Mouse (Mus musculus): ENCODE measurements at regions not wholly inside any gene's neighbourhood (a gene's known extent, or its start where the extent isn't known, plus 50 kb on each side); places are given as distances from the start of the nearest gene placed in this dataset.

- peak in 1 of 2 experiments; percentile 33 for DNase-seq (ENCODE audit: extremely low spot score in 1 of 2, low spot score in 1 of 2)
These were observed 513.0 kb upstream of the Pdzrn3 start for GRCm38 (mm10) chr6:101890655-101891054.

GRCm38 (mm10) chr6:101882938-101883337 lies 505.2 kb upstream of the Pdzrn3 start:
- DNase-seq (ENCODE audit: extremely low spot score in 1 of 2, low spot score in 1 of 2): no peak

- no peak for DNase-seq (ENCODE audit: extremely low spot score in 1 of 2, low spot score in 1 of 2)
These were observed 497.2 kb upstream of the Pdzrn3 start for GRCm38 (mm10) chr6:101874894-101875293.

GRCm38 (mm10) chr6:101858895-101859294 lies 481.2 kb upstream of the Pdzrn3 start:
- DNase-seq (ENCODE audit: extremely low spot score in 1 of 2, low spot score in 1 of 2): no peak

GRCm38 (mm10) chr6:101840695-101841094 lies 463.0 kb upstream of the Pdzrn3 start:
- DNase-seq (ENCODE audit: extremely low spot score in 1 of 2, low spot score in 1 of 2): peak in 1 of 2 experiments; percentile 4

GRCm38 (mm10) chr6:101837563-101837962 lies 459.9 kb upstream of the Pdzrn3 start:
- DNase-seq (ENCODE audit: extremely low spot score in 1 of 2, low spot score in 1 of 2): no peak

GRCm38 (mm10) chr6:101793986-101794385 lies 416.3 kb upstream of the Pdzrn3 start:
- no peak for DNase-seq (ENCODE audit: extremely low spot score in 1 of 2, low spot score in 1 of 2)

GRCm38 (mm10) chr6:101777864-101778263 lies 400.2 kb upstream of the Pdzrn3 start:
- DNase-seq (ENCODE audit: extremely low spot score in 1 of 2, low spot score in 1 of 2): no peak

- DNase-seq (ENCODE audit: extremely low spot score in 1 of 2, low spot score in 1 of 2): no peak
These were observed 395.5 kb upstream of the Pdzrn3 start for GRCm38 (mm10) chr6:101773151-101773550.

GRCm38 (mm10) chr6:101735107-101735506 lies 357.4 kb upstream of the Pdzrn3 start:
- DNase-seq (ENCODE audit: extremely low spot score in 1 of 2, low spot score in 1 of 2): no peak

GRCm38 (mm10) chr6:101720513-101720912 lies 342.8 kb upstream of the Pdzrn3 start:
- DNase-seq (ENCODE audit: extremely low spot score in 1 of 2, low spot score in 1 of 2): no peak

- DNase-seq (ENCODE audit: extremely low spot score in 1 of 2, low spot score in 1 of 2): no peak
These were observed 312.0 kb upstream of the Pdzrn3 start for GRCm38 (mm10) chr6:101689684-101690083.

- no peak for DNase-seq (ENCODE audit: extremely low spot score in 1 of 2, low spot score in 1 of 2)
These were observed 308.9 kb upstream of the Pdzrn3 start for GRCm38 (mm10) chr6:101686578-101686977.

- peak in 1 of 2 experiments; percentile 4 for DNase-seq (ENCODE audit: extremely low spot score in 1 of 2, low spot score in 1 of 2)
These were observed 308.0 kb upstream of the Pdzrn3 start for GRCm38 (mm10) chr6:101685734-101686133.

GRCm38 (mm10) chr6:101684390-101684789 lies 306.7 kb upstream of the Pdzrn3 start:
- DNase-seq (ENCODE audit: extremely low spot score in 1 of 2, low spot score in 1 of 2): no peak

- no peak for DNase-seq (ENCODE audit: extremely low spot score in 1 of 2, low spot score in 1 of 2)
These were observed 297.1 kb upstream of the Pdzrn3 start for GRCm38 (mm10) chr6:101674846-101675245.

GRCm38 (mm10) chr6:101670770-101671169 lies 293.1 kb upstream of the Pdzrn3 start:
- no peak for DNase-seq (ENCODE audit: extremely low spot score in 1 of 2, low spot score in 1 of 2)

- no peak for DNase-seq (ENCODE audit: extremely low spot score in 1 of 2, low spot score in 1 of 2)
These were observed 291.6 kb upstream of the Pdzrn3 start for GRCm38 (mm10) chr6:101669118-101669845.

GRCm38 (mm10) chr6:101654351-101654750 lies 276.7 kb upstream of the Pdzrn3 start:
- no peak for DNase-seq (ENCODE audit: extremely low spot score in 1 of 2, low spot score in 1 of 2)

- peak; percentile 11 to 90 for DNase-seq (ENCODE audit: extremely low spot score in 1 of 2, low spot score in 1 of 2)
These were observed 272.7 kb upstream of the Pdzrn3 start for GRCm38 (mm10) chr6:101650348-101650747.

GRCm38 (mm10) chr6:101617295-101617694 lies 239.6 kb upstream of the Pdzrn3 start:
- DNase-seq (ENCODE audit: extremely low spot score in 1 of 2, low spot score in 1 of 2): peak in 1 of 2 experiments; percentile 12

- peak in 1 of 2 experiments; percentile 68 for DNase-seq (ENCODE audit: extremely low spot score in 1 of 2, low spot score in 1 of 2)
These were observed 239.1 kb upstream of the Pdzrn3 start for GRCm38 (mm10) chr6:101616776-101617175.

GRCm38 (mm10) chr6:101609015-101609414 lies 231.3 kb upstream of the Pdzrn3 start:
- DNase-seq (ENCODE audit: extremely low spot score in 1 of 2, low spot score in 1 of 2): no peak
